In the genomic region with DNA sequence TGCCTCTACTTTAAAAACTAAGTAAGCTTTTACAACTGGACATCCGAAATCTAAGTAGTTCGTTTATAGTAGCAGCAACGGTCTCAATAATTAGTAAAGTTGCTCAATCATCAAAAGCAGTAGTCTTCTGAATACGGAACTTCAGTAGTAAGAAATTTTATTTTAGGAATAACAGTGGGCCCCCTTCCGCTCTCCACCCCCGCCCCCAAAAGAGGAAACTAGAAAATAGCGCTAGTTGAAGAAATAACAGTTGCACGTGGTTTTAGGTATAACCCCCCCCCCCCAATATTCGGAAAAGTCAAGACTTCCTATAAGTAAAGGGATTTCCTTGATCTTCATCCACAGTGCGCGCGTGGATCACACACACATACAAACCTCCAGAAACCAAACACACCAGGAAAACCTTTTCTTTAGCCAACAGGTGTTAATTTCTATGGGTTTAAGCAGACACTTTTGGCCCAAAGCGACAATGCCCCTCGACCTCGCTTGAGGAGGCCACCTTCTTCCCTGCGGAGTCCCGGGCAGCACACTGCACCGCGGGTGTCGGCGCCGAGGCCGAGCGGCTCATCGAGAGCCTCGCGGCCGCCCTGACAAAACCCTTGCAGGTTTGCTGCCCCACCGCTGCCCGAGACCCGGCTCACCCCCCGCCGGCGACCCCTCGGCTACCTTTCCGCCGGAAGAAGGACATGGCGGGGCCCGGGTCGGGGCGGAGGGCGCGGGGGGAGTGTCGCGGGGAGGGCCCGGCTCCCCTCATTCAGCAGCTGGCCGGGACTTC, we compare ENCODE assay signal across 8 mouse cellular contexts. TPM values are rescaled to one million over a fixed set of nuclear protein-coding genes. Genes with fewer than 3 reads are reported as not detected.
DNase-seq lines count a peak whose midpoint lies in the region; ATAC-seq and TF ChIP-seq lines count a peak whose summit lies in the region.

No protein-coding gene starts in this region.

- no peak for TF ChIP-seq POLR2A in lung, adult 2 months (IDR thresholded peaks at IDR 0.05; ENCODE audit: borderline replicate concordance, extremely low read depth, low read depth, low read length)

- under 1% methylated on average over 40 of the region's 47 CpGs for WGBS in lung, adult 2 months
- WGBS in hindbrain, embryonic 14.5 days: 3% methylated on average over 47 of the region's 47 CpGs
- 3% methylated on average over 47 of the region's 47 CpGs for WGBS in midbrain, embryonic 14.5 days

- H3K4me2 ChIP-seq in hindbrain, embryonic 14.5 days (replicated peaks): peak overlapping the region; percentile 57
- peak overlapping the region; percentile 70 for H3K4me2 ChIP-seq in midbrain, embryonic 14.5 days (ENCODE audit: low read length)

- no peaks in the 10 kb centered on the region for H3K36me3 ChIP-seq in hindbrain, embryonic 14.5 days (replicated peaks; ENCODE audit: control insufficient read depth, insufficient read depth)
- H3K36me3 ChIP-seq in midbrain, embryonic 14.5 days (ENCODE audit: control insufficient read depth, insufficient read depth, low read length): no peaks in the 10 kb centered on the region

- ATAC-seq in hindbrain, embryonic 14.5 days (ENCODE audit: low FRiP score): peak; percentile 42; the same call in 1 of the 2 replicates
- ATAC-seq in midbrain, embryonic 14.5 days (ENCODE audit: low FRiP score, low TSS enrichment): peak; percentile 77
- ATAC-seq in erythroid progenitor cell, adult 5-6 weeks (replicated peaks; ENCODE audit: low FRiP score, poor library complexity, severe bottlenecking): no peak; the same call in 1 of the 2 replicates

- peak overlapping the region; percentile 65 for H3K27ac ChIP-seq in brown adipose tissue, adult 24 weeks (replicated peaks; ENCODE audit: low read depth, low read length)
- peak overlapping the region; percentile 90 for H3K27ac ChIP-seq in hindbrain, embryonic 14.5 days
- peak overlapping the region; percentile 95 for H3K27ac ChIP-seq in midbrain, embryonic 14.5 days (replicated peaks; ENCODE audit: low read depth, low read length)

- peak overlapping the region; percentile 77 for H3K9ac ChIP-seq in hindbrain, embryonic 14.5 days
- H3K9ac ChIP-seq in midbrain, embryonic 14.5 days (replicated peaks; ENCODE audit: low read length): peak overlapping the region; percentile 87

- H3K27me3 ChIP-seq in hindbrain, embryonic 14.5 days (ENCODE audit: control insufficient read depth, insufficient read depth, low read length): no peaks in the 10 kb centered on the region
- no peaks in the 10 kb centered on the region for H3K27me3 ChIP-seq in midbrain, embryonic 14.5 days (ENCODE audit: control insufficient read depth, insufficient read depth, low read length)

- TF ChIP-seq CTCF in lung, adult 2 months (IDR thresholded peaks at IDR 0.05; ENCODE audit: insufficient read depth, low read length): no peak

- no peak for DNase-seq in lung, adult 2 months
- DNase-seq in lung, postnatal 10 days: no peak
- no peak for DNase-seq in hindbrain, embryonic 14.5 days (ENCODE audit: low spot score)
- DNase-seq in midbrain, embryonic 14.5 days: no peak
- no peak for DNase-seq in natural killer cell, adult 2 months (ENCODE audit: low spot score in 2 of 2)
- no peak for DNase-seq in cerebellum, adult 9-11 months

- H3K4me1 ChIP-seq in lung, adult 2 months (ENCODE audit: control insufficient read depth, insufficient read depth, low read length): peaks cover 17% of the 10 kb centered on the region
- peaks cover 6% of the 10 kb centered on the region; the same call in 1 of the 2 replicates for H3K4me1 ChIP-seq in brown adipose tissue, adult 24 weeks (ENCODE audit: control insufficient read depth, insufficient read depth, insufficient read length, low read length)
- peaks cover 21% of the 10 kb centered on the region for H3K4me1 ChIP-seq in hindbrain, embryonic 14.5 days (replicated peaks; ENCODE audit: control insufficient read depth, insufficient read depth, low read length)
- H3K4me1 ChIP-seq in midbrain, embryonic 14.5 days (ENCODE audit: control insufficient read depth, insufficient read depth, low read length): peaks cover 16% of the 10 kb centered on the region

- no peaks in the 10 kb centered on the region for H3K9me3 ChIP-seq in hindbrain, embryonic 14.5 days (ENCODE audit: control insufficient read depth, low read length)
- no peaks in the 10 kb centered on the region for H3K9me3 ChIP-seq in midbrain, embryonic 14.5 days (ENCODE audit: control insufficient read depth, low read length)

- peak overlapping the region; percentile 100 for H3K4me3 ChIP-seq in lung, adult 2 months (replicated peaks; ENCODE audit: extremely low read depth, low read depth, low read length)
- H3K4me3 ChIP-seq in brown adipose tissue, adult 24 weeks (ENCODE audit: insufficient read depth, low read depth, low read length): peak overlapping the region; percentile 91
- H3K4me3 ChIP-seq in hindbrain, embryonic 14.5 days (replicated peaks; ENCODE audit: low read length): peak overlapping the region; percentile 68
- H3K4me3 ChIP-seq in midbrain, embryonic 14.5 days (replicated peaks; ENCODE audit: low read depth, low read length): peak overlapping the region; percentile 97

RNA-seq across cellular contexts. Expression of a gene that starts 0.5 kb away (rescaled TPM):
- polyA plus RNA-seq in lung, adult 2 months (2012; rRNA removed): 8.7 and 12.3 TPM in 2 replicates
- 10.1 and 12.4 TPM in 2 replicates for polyA plus RNA-seq in brown adipose tissue, adult 24 weeks (2012; ENCODE audit: insufficient read depth, insufficient read length, missing spikeins)
- polyA plus RNA-seq in hindbrain, embryonic 14.5 days (2014; fragmentation: Nextera tagmentation; extraction: Ambion mirVana): 14.2 and 14.4 TPM in 2 replicates
- 11.1 and 16.7 TPM in 2 replicates for polyA plus RNA-seq in midbrain, embryonic 14.5 days (2014; fragmentation: Nextera tagmentation; extraction: Ambion mirVana)
- 16.3 and 20.5 TPM in 2 replicates for total RNA-seq in erythroid progenitor cell, adult 5-6 weeks (2015; ENCODE audit: low replicate concordance)
- total RNA-seq in erythroid progenitor cell, adult 5-6 weeks (2017; ENCODE audit: low replicate concordance): 19.8 and 28.8 TPM in 2 replicates

RNA-seq across cellular contexts. Expression of a gene that starts 27.1 kb away (rescaled TPM):
- polyA plus RNA-seq in lung, adult 2 months (2012; rRNA removed): 11.7 and 12.2 TPM in 2 replicates
- polyA plus RNA-seq in brown adipose tissue, adult 24 weeks (2012; ENCODE audit: insufficient read depth, insufficient read length, missing spikeins): 0.58 and 2.5 TPM in 2 replicates
- 11.5 TPM in 2 replicates for polyA plus RNA-seq in hindbrain, embryonic 14.5 days (2014; fragmentation: Nextera tagmentation; extraction: Ambion mirVana)
- 9.7 and 16.6 TPM in 2 replicates for polyA plus RNA-seq in midbrain, embryonic 14.5 days (2014; fragmentation: Nextera tagmentation; extraction: Ambion mirVana)
- 223 and 243 TPM in 2 replicates for total RNA-seq in erythroid progenitor cell, adult 5-6 weeks (2015; ENCODE audit: low replicate concordance)
- total RNA-seq in erythroid progenitor cell, adult 5-6 weeks (2017; ENCODE audit: low replicate concordance): 391 and 459 TPM in 2 replicates
